Mouse (Mus musculus) 416B (cell line): ENCODE data around the gene Npas1.

Source experiments
- DNase-seq: peaks from one replicate; pipeline ENCODE4 v3.0.0; 2011; ENCODE audit warnings: low read depth

The Npas1 gene

DNA sequence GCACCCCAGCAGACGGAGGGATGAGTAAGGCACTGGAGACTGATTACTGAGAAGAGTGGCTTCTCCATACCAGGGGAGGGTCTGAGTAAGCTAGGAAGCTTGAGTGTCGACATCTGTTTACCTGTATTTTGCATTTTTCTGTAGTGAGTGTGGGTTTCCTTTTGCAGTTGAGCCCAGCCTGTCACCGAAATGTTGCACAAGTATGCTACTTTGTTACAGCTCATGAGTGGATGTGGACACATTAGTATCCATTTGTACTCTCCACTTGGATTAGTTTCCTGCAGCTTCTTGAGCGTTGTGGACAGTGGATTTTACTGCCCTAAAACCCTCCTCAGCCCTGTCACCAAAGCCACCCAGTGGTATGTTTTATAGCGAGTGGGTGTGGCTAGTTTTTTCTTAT lies 58.8 kb downstream of the Npas1 start:
- DNase-seq = peak; percentile 18

DNA sequence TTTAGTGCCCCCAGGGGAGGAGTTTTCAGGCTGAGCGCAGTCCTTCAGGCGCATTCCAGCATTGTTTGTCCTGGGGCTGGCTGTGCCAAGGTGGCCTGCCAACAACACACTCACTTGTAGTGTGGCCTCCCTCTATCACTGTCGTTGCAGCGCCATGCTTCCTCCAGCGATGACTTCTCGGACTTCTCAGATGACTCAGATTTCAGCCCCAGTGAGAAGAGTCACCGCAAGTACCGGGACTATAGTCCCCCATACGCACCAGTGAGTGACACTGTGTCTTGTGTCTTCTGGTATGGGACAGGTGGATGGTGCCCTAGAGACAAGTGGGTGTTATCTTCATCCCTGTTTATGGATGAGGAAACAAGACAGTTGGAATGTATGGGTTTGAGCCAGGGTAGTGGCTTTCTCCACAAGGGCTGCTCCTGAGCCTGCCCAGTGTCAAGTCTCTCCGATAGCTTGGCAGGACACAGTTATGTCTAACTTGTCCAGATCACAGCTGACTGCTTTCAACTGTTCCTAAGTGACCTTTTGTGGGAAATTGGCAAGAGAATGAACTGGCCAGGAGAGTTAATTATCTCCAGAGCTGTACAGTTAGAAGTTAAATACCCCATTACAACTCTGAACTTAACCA lies 60.3 kb downstream of the Npas1 start:
- peak; percentile 28 for DNase-seq

DNA sequence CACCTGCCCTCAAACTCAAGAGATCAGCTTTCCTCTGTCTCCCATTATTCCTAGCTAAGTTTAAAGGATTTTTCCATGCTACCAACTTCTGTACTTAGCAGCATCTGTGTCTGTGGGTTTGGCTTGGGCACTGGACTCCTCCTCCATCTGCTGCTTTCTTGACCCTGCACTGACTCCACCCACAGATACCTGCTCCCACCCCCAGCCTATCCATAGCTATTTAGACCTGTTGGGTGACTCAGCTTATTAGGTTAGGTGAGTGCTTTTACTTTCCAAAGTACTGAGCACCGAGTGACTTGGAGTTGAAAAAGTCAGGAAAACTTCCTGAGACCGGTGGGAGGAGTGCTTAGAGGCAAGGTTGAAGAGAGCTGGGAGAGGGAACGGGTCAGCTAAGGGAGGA lies 62.1 kb downstream of the Npas1 start:
- DNase-seq = no peak

DNA sequence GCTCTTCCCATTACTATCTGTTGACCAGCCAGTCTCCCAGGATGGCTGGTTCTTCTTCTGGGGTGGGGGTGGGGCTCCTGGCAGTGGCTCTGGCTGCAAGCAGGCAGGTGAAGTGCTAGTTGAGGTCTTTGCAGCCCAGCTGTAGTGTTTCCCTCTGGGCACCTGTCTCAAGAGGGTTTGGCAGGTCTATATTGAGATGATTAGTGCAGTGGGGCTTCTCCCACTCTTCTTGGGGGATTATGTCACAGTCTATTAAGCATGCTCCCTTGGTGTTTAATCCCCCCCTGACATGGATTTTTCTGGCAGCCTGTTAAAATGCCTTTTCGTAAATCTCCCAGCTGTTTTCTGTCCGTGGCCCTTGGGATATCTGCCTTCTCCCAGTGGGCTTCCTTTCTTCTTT lies 64.6 kb downstream of the Npas1 start:
- no peak for DNase-seq

DNA sequence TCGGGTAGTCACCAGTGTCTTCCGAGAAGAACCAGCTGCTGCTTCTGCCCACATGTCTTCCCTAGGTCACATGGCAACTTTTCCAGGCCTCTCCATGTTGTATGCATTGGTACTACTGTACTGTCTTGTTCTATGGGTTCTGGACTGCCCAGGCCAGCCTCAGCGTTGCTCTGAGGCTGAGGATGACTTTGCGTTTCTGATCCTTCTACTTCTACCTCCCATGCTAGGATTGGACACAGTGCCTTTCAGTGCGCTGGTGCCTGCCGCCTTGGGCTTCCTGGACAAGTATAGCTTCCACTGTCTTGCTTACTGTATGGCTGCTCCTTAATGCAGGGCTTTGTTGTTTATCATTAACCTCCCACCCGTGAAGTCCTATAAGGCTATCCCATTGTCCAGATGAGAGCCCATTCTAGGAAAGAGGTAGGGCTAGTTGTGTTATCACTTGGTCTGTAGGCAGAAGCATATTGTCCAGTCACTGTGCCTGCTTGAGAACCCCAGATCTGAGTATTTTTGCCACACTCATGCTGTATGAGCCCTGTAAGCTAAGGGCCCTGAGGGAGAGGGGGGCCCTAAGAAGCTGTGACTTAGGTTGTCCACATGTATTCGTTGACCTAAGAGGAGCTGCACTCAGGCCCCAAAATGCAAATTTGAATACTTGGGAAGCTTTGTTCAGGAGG lies 65.2 kb downstream of the Npas1 start:
- no peak for DNase-seq

DNA sequence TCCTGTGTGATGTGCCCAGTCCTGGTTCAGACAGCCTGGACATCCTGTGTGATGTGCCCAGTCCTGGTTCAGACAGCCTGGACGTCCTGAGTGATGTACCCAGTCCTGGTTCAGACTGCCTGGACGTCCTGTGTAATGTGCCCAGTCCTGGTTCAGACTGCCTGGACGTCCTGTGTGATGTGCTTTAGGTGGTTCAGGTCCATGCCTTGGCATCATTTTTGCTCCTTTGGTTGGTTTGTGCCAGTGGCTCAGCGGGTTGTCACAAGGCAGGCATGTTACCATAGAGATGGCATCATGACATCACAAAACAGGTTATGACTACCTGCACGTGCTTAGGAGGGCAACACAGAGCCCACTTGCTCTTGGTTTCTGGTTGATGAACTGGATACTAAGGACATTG lies 66.4 kb downstream of the Npas1 start:
- DNase-seq = no peak

DNA sequence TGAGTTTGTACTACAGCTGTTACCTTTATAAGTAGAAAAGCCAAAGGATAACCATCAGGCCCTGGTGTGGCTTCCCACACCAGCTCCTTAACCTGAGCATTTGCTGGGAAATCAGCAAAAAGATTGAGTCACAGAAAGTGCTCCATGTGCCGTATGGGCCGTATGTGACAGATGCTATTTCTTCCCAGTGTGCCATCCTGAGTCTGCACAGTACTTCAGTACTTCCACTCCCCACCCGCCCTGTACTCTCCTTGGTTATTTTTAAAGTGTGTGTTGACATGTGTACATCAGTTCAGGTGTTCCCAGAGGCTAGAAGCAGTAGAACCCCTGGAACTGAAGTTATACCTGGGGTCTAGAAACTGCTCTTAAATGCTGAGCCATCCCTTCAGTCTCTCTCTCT lies 70.5 kb downstream of the Npas1 start:
- no peak for DNase-seq
